Mouse (Mus musculus): ENCODE measurements around the gene Pck2.

- TF ChIP-seq CTCF (IDR thresholded peaks at IDR 0.05; ENCODE audit: low read depth, low read length) (no peak), TAL1 (conservative IDR thresholded peaks at IDR 0.05; ENCODE audit: low read depth, low read length) (no peak)
Observed at GRCm38 (mm10) chr14:55524062-55524461, 16.0 kb upstream of the Pck2 start.

All from G1E (cell line).